Mouse (Mus musculus) hindbrain, embryonic 14.5 days (tissue): ENCODE measurements around the gene Pate2. TPM values are rescaled to one million over a fixed set of nuclear protein-coding genes. Genes with fewer than 3 reads are reported as not detected.

Experiments used
- ATAC-seq: fragments of 200-750 bp; cut with Nextera tagmentation; 2 replicates; pipeline ENCODE4 v1.8.0; 2017; ENCODE audit warnings: moderate number of reproducible peaks, mild to moderate bottlenecking, moderate TSS enrichment, moderate library complexity; ENCODE audit not compliant: low FRiP score
- DNase-seq: peaks from one replicate; pipeline ENCODE4 v3.0.0-alpha.2; 2015; ENCODE audit warnings: low spot score
- H3K27ac ChIP-seq: fragments of 300-500 bp; sonication (generic); 2 replicates; pipeline ENCODE4 v1.5.1; 2014; ENCODE audit warnings: mild to moderate bottlenecking, moderate library complexity
- H3K27me3 ChIP-seq: fragments of 300-500 bp; sonication (generic); 2 replicates; pipeline ENCODE4 v1.6.1; 2014; ENCODE audit warnings: mild to moderate bottlenecking, low read length, mixed read lengths; ENCODE audit not compliant: control insufficient read depth, insufficient read depth
- H3K36me3 ChIP-seq: fragments of 300-500 bp; sonication (generic); replicated peaks from 2 replicates; pipeline ENCODE4 v1.6.1; 2014; ENCODE audit not compliant: control insufficient read depth, insufficient read depth
- H3K4me1 ChIP-seq: fragments of 300-500 bp; sonication (generic); replicated peaks from 2 replicates; pipeline ENCODE4 v1.6.1; 2014; ENCODE audit warnings: antibody characterized with exemption, low read length, mixed read lengths; ENCODE audit not compliant: control insufficient read depth, insufficient read depth
- H3K4me2 ChIP-seq: fragments of 300-500 bp; sonication (generic); replicated peaks from 2 replicates; pipeline ENCODE4 v1.6.1; 2014; ENCODE audit warnings: mild to moderate bottlenecking, moderate library complexity
- H3K4me3 ChIP-seq: fragments of 300-500 bp; sonication (generic); replicated peaks from 2 replicates; pipeline ENCODE4 v1.5.1; 2014; ENCODE audit warnings: mild to moderate bottlenecking, low read length
- H3K9ac ChIP-seq: fragments of 300-500 bp; sonication (generic); 2 replicates; pipeline ENCODE4 v1.6.1; 2014
- H3K9me3 ChIP-seq: fragments of 300-500 bp; sonication (generic); 2 replicates; pipeline ENCODE4 v1.6.1; 2016; ENCODE audit warnings: low read length; ENCODE audit not compliant: control insufficient read depth
- WGBS: fragments of 180-500 bp; shearing (Covaris S2); extraction: QIAGEN DNeasy Blood & Tissue Kit; methylation state at CpG from one replicate; pipeline ENCODE4 v1.1.7; 2014; 5-methylcytosine and 5-hydroxymethylcytosine counted together
- polyA plus RNA-seq: library from polyadenylated mRNA; unstranded; fragments of >200 nt; fragmentation: Nextera tagmentation; extraction: Ambion mirVana; gene quantifications from 2 replicates; pipeline ENCODE4 v1.2.1, GENCODE M21; 2014

Gene Pate2
- polyA plus RNA-seq, result 0.47 TPM in 2 replicates

- DNase-seq, result peak; percentile 96
- Histone ChIP-seq H3K4me2 (peak within 1 kb of the TSS; percentile 67), H3K27ac (peak within 1 kb of the TSS; percentile 87), H3K27me3 (0 out of 2 replicates have a peak, but pooled peaks cover 4% of the 10 kb centered on the region), H3K36me3 (peaks cover 32% of the 10 kb centered on the region), H3K4me1 (peaks cover 9% of the 10 kb centered on the region), H3K9ac (peak within 1 kb of the TSS; percentile 76), H3K9me3 (no peaks in the 10 kb centered on the region), H3K4me3 (peak within 1 kb of the TSS; percentile 69)
- WGBS, result under 1% methylated on average over 86 of the region's 86 CpGs
- ATAC-seq, result peak; percentile 98
Observed at GRCm38 (mm10) chr9:35569571-35570534, at the start of gene Pate2, which contains the start of gene Hyls1. TSS of gene Pate2 (plus strand) at chr9:35570284. TSS of gene Hyls1 (minus strand) at chr9:35570398.

DNA sequence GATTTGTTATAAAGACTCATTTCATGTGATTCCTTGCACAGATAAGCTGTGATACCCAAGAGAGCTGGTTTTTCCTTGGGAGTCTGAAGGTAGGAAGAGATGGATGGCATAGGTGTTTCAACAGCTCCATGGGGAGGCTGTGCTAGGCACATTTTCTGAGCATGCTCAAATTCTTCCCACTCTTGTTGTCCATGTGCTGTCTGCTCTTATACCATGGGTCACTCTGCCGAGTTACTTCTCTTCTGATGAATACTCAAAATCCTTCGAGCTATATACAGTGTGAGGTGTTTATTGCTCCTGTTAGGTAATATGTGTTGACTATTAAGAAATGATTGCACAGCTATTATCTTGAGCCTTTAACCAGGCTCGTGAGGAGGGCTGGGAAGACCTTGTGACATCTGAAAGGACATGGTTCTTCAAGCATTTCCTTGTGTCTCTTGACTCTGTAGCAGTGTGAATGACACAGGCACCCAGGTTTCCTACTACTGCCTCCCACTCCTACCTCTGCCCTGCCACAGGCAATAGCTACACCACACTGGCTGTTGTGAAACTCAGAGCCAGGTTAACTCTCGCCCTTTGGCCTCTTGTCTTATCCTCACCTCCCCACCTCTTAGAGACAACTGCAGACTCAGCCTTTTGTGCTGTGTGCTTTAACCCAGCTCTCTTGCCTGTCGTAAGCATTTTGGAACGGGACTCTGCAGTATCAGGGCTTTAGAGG lies 49.3 kb upstream of the Pate2 start:
- 82% methylated on average over 6 of the region's 6 CpGs for WGBS
- DNase-seq, result no peak

DNA sequence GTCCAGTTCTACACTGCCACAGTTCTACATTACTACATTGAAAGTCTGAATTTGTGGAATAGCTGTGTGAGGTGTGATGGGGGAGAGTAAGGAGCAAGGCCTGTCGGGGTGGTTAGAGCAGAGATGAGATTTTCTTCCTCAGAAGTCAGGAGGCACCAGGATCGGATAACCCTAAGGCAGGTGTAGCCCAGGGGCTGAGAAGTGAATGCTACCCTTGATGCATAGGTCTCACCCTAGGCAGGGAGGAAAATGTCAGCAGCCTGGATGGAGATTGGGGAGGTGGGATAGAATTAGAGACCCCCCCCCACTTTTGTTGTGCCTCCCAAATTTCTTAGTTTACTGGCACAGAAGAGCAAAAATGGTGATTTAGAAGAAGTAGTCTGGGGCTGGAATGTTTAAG lies 47.8 kb upstream of the Pate2 start:
- Histone ChIP-seq H3K27me3 (no peaks in the 10 kb centered on the region), H3K4me2 (no peak overlapping the region), H3K4me1 (peaks cover 13% of the 10 kb centered on the region), H3K9ac (no peak overlapping the region), H3K27ac (no peak overlapping the region), H3K4me3 (no peak overlapping the region), H3K9me3 (no peaks in the 10 kb centered on the region), H3K36me3 (no peaks in the 10 kb centered on the region)
- ATAC-seq (no peak), DNase-seq (no peak)
- WGBS, result 88% methylated on average over 2 of the region's 2 CpGs

More for the DNA sequence above, 49.3 kb upstream of the Pate2 start:
- ATAC-seq, result no peak
- no peak overlapping the region for H3K4me3 ChIP-seq
- H3K9ac ChIP-seq, result no peak overlapping the region
- H3K27ac ChIP-seq, result no peak overlapping the region
- H3K9me3 ChIP-seq, result no peaks in the 10 kb centered on the region
- peaks cover 13% of the 10 kb centered on the region for H3K4me1 ChIP-seq
- H3K4me2 ChIP-seq, result no peak overlapping the region
- no peaks in the 10 kb centered on the region for H3K36me3 ChIP-seq
- H3K27me3 ChIP-seq, result no peaks in the 10 kb centered on the region

GRCm38 (mm10) chr9:35522821-35523515 lies 47.1 kb upstream of the Pate2 start:
- Histone ChIP-seq H3K27me3 (no peaks in the 10 kb centered on the region), H3K27ac (no peak overlapping the region), H3K36me3 (no peaks in the 10 kb centered on the region), H3K4me1 (peaks cover 13% of the 10 kb centered on the region), H3K9ac (no peak overlapping the region), H3K4me3 (no peak overlapping the region), H3K4me2 (no peak overlapping the region), H3K9me3 (no peaks in the 10 kb centered on the region)
- DNase-seq (no peak), ATAC-seq (no peak)
- 71% methylated on average over 1 of the region's 1 CpGs for WGBS

DNA sequence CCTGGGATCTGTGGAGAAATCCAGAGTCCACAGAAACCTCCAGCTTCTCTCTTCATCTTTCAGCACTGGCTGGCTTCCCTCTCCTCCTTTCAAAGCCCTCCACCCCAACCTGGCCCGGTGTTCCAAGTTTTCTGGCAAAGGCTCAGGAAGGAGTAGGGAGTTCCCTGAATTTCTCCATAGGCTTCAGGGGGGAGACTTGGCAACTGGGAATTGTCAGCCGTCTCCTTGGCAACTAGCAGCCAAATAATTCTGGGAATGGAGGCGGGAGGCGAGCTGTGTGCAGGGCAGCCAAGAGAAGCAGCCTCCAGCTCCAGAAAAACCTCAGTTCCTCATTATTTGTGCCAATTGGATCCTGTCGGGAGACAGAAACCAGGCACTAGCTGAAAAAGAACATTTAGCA lies 46.5 kb upstream of the Pate2 start:
- no peaks in the 10 kb centered on the region for H3K9me3 ChIP-seq
- ATAC-seq (peak; percentile 60), DNase-seq (peak; percentile 71)
- no peak overlapping the region for H3K9ac ChIP-seq
- H3K4me2 ChIP-seq, result peak overlapping the region; percentile 17; the same call in 1 of the 2 replicates
- no peak overlapping the region for H3K4me3 ChIP-seq
- H3K27me3 ChIP-seq, result no peaks in the 10 kb centered on the region
- H3K36me3 ChIP-seq, result no peaks in the 10 kb centered on the region
- peaks cover 13% of the 10 kb centered on the region for H3K4me1 ChIP-seq
- 8% methylated on average over 5 of the region's 5 CpGs for WGBS
- no peak overlapping the region for H3K27ac ChIP-seq

DNA sequence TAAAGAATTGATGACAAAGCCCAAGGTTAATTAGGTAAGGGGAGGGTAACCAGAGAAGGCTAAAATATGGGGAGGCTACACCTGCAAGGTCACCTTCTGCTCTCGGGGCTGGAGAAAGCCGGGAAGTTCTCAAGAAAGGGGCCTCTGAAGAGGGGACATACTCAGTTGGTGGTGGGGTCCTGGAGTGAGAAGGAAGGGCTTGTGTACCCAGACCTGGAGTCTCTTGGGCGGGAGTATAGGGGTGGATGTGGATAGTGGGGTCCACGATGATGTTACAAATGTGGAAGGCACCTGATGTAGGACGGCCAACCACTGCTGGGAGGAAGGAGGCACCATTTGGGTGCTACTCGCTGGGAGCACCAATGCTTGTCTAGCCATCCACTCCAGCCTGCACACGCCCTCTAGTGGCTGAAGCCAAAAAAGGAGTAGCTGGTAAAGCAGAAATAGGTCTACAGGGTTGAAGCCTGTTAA lies 46.1 kb upstream of the Pate2 start:
- peak; percentile 79 for DNase-seq
- peak overlapping the region; percentile 17 for H3K4me2 ChIP-seq
- no peaks in the 10 kb centered on the region for H3K27me3 ChIP-seq
- no peak overlapping the region for H3K27ac ChIP-seq
- WGBS, result 20% methylated on average over 7 of the region's 7 CpGs
- H3K9me3 ChIP-seq, result no peaks in the 10 kb centered on the region
- peak; percentile 73 for ATAC-seq
- no peaks in the 10 kb centered on the region for H3K36me3 ChIP-seq
- peaks cover 13% of the 10 kb centered on the region for H3K4me1 ChIP-seq
- no peak overlapping the region for H3K9ac ChIP-seq
- H3K4me3 ChIP-seq, result no peak overlapping the region

DNA sequence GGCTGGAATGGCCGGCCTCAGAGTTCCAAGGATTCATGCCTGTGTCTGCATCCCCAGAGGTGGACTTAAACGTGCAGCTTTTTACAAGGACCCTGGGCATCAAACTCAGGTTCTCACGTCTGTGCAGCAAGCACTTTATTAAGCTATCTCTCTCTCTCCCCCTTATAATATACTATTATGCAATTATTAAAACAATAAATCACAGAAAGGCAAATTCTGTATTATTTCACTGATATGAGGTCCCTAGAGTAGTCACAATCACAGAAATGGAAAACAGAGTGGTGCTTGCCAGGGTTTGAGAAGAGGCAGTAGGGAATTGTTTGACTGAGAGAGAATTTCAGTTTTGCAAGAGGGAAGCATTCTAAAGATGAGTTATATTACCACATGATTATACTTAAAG lies 40.9 kb upstream of the Pate2 start:
- WGBS, result 69% methylated on average over 3 of the region's 3 CpGs
- ATAC-seq, result no peak

GRCm38 (mm10) chr9:35529796-35530195 lies 40.3 kb upstream of the Pate2 start:
- H3K27me3 ChIP-seq, result no peaks in the 10 kb centered on the region
- 29% methylated on average over 1 of the region's 1 CpGs for WGBS

More for the DNA sequence above, 40.9 kb upstream of the Pate2 start:
- H3K4me1 ChIP-seq, result peaks cover 9% of the 10 kb centered on the region
- DNase-seq, result no peak
- H3K9ac ChIP-seq, result no peak overlapping the region
- no peaks in the 10 kb centered on the region for H3K36me3 ChIP-seq
- H3K27me3 ChIP-seq, result no peaks in the 10 kb centered on the region
- H3K4me3 ChIP-seq, result no peak overlapping the region
- no peaks in the 10 kb centered on the region for H3K9me3 ChIP-seq
- H3K4me2 ChIP-seq, result no peak overlapping the region
- no peak overlapping the region for H3K27ac ChIP-seq

More at GRCm38 (mm10) chr9:35529796-35530195, 40.3 kb upstream of the Pate2 start:
- DNase-seq, result no peak
- no peaks in the 10 kb centered on the region for H3K9me3 ChIP-seq
- no peak for ATAC-seq
- no peaks in the 10 kb centered on the region for H3K36me3 ChIP-seq
- H3K4me2 ChIP-seq, result no peak overlapping the region
- H3K4me1 ChIP-seq, result peaks cover 5% of the 10 kb centered on the region; the same call in 1 of the 2 replicates
- H3K4me3 ChIP-seq, result no peak overlapping the region
- no peak overlapping the region for H3K27ac ChIP-seq
- H3K9ac ChIP-seq, result no peak overlapping the region
